19 mouse cellular contexts compared by ENCODE assay signal in genomic region chr5:91692292-91692691, GRCm38 (mm10).
DNase-seq lines count a peak whose midpoint lies in the region; ATAC-seq and TF ChIP-seq lines count a peak whose summit lies in the region.
"Had no signal": no experiment of that assay in that cellular context is flagged by ENCODE, and none has a peak within 500 bp of the region (broad histone marks: within the 10 kb centered on the region; RNA-seq: fewer than 3 reads in every experiment).

No protein-coding gene starts in this region.

- H3K36me3 ChIP-seq in midbrain, postnatal 0 days (ENCODE audit: insufficient read depth, low read length), result no peaks in the 10 kb centered on the region
- H3K36me3 ChIP-seq in hindbrain, embryonic 13.5 days, result no peaks in the 10 kb centered on the region
- H3K36me3 ChIP-seq: forebrain, embryonic 15.5 days; heart, embryonic 13.5 days had no signal

- H3K27me3 ChIP-seq in midbrain, postnatal 0 days (ENCODE audit: insufficient read depth, low read length), result no peaks in the 10 kb centered on the region
- no peaks in the 10 kb centered on the region for H3K27me3 ChIP-seq in hindbrain, embryonic 13.5 days
- H3K27me3 ChIP-seq: forebrain, embryonic 15.5 days; heart, embryonic 13.5 days had no signal

- no peaks in the 10 kb centered on the region for H3K9me3 ChIP-seq in midbrain, postnatal 0 days (ENCODE audit: low read length)
- no peaks in the 10 kb centered on the region for H3K9me3 ChIP-seq in hindbrain, embryonic 13.5 days
- H3K9me3 ChIP-seq: forebrain, embryonic 15.5 days; heart, embryonic 13.5 days had no signal

- H3K4me2 ChIP-seq in midbrain, postnatal 0 days (ENCODE audit: low read depth, low read length, poor library complexity, severe bottlenecking), result no peak overlapping the region
- no peak overlapping the region for H3K4me2 ChIP-seq in hindbrain, embryonic 13.5 days
- H3K4me2 ChIP-seq: forebrain, embryonic 15.5 days; heart, embryonic 13.5 days had no signal

- DNase-seq in frontal cortex, postnatal 36 days (ENCODE audit: low spot score in 2 of 2), result no peak
- peak; percentile 68 for DNase-seq in embryo, embryonic 10.5 days (ENCODE audit: low spot score)
- peak; percentile 20 for DNase-seq in mesoderm, embryonic 11.5 days (ENCODE audit: low read depth, low spot score)
- DNase-seq in midbrain, postnatal 0 days (ENCODE audit: low spot score), result no peak
- no peak for DNase-seq in T-cell, adult 2 months (ENCODE audit: low spot score)
- DNase-seq in urinary bladder, postnatal 25 days (ENCODE audit: low spot score), result no peak
- DNase-seq: B cell, adult 2 months; gastrocnemius, adult 2 months; heart, adult 11 months; heart, postnatal 36 days; liver; liver, postnatal 0 days; lung, postnatal 14 days had no signal

- H3K4me1 ChIP-seq in midbrain, postnatal 0 days (ENCODE audit: insufficient read depth, low read length), result no peaks in the 10 kb centered on the region
- peaks cover 8% of the 10 kb centered on the region for H3K4me1 ChIP-seq in hindbrain, embryonic 13.5 days (replicated peaks)
- H3K4me1 ChIP-seq: forebrain, embryonic 15.5 days; heart, embryonic 13.5 days had no signal

- peak; percentile 55 for ATAC-seq in frontal cortex, adult (ENCODE audit: low TSS enrichment)
- ATAC-seq in midbrain, postnatal 0 days (ENCODE audit: low FRiP score), result no peak
- no peak for ATAC-seq in hindbrain, embryonic 13.5 days (ENCODE audit: low FRiP score)
- ATAC-seq: forebrain, embryonic 15.5 days; liver, postnatal 0 days had no signal

- no peak overlapping the region for H3K27ac ChIP-seq in midbrain, postnatal 0 days (ENCODE audit: low read depth, low read length)
- H3K27ac ChIP-seq in hindbrain, embryonic 13.5 days, result no peak overlapping the region
- H3K27ac ChIP-seq: forebrain, embryonic 15.5 days; gastrocnemius, adult 2 months; heart, embryonic 13.5 days had no signal

- TF ChIP-seq CTCF in midbrain, postnatal 0 days (IDR thresholded peaks at IDR 0.05), result no peak

- H3K9ac ChIP-seq in midbrain, postnatal 0 days (replicated peaks; ENCODE audit: low read length, poor library complexity, severe bottlenecking), result 0 out of 2 replicates have a peak overlapping the region, but pooled peaks have one; percentile 8
- H3K9ac ChIP-seq in hindbrain, embryonic 13.5 days, result no peak overlapping the region
- H3K9ac ChIP-seq: forebrain, embryonic 15.5 days; heart, embryonic 13.5 days; liver, postnatal 0 days had no signal

- H3K4me3 ChIP-seq in midbrain, postnatal 0 days (ENCODE audit: low read depth, low read length), result no peak overlapping the region
- no peak overlapping the region for H3K4me3 ChIP-seq in hindbrain, embryonic 13.5 days
- H3K4me3 ChIP-seq: erythroblast, embryonic 14.5 days; forebrain, embryonic 15.5 days; gastrocnemius, adult 2 months; heart, embryonic 13.5 days; layer of hippocampus, adult 2 months had no signal

- WGBS in midbrain, postnatal 0 days, result 15% methylated on average over 6 of the region's 6 CpGs
- WGBS in hindbrain, embryonic 13.5 days, result 41% methylated on average over 6 of the region's 6 CpGs

Comparison
In these comparisons a context has a peak if more than half of its experiments do, and no peak if none do; other contexts are left out.
1. DNase-seq: peak in embryo, embryonic 10.5 days (single experiment) and mesoderm, embryonic 11.5 days (single experiment); none in frontal cortex, postnatal 36 days (0 of 2), midbrain, postnatal 0 days (single experiment), T-cell, adult 2 months (single experiment) and urinary bladder, postnatal 25 days (single experiment).